Mouse (Mus musculus): ENCODE results near the gene Ube3c.

- peak; percentile 52 for TF ChIP-seq CTCF (IDR thresholded peaks at IDR 0.05; ENCODE audit: low read depth, low read length)
- TF ChIP-seq GATA1 (IDR thresholded peaks at IDR 0.05; ENCODE audit: borderline replicate concordance, low read length): no peak
- TF ChIP-seq POLR2AphosphoS5 (IDR thresholded peaks at IDR 0.05; ENCODE audit: insufficient replicate concordance, low read depth, low read length): no peak
These were observed 118.6 kb downstream of the Ube3c start for GRCm38 (mm10) chr5:29687671-29688070.
